Mouse (Mus musculus): ENCODE results near the gene Wnt2b. TPM values are rescaled to one million over a fixed set of nuclear protein-coding genes. Genes with fewer than 3 reads are reported as not detected.

Wnt2b gene
- total and polyA plus RNA-seq, 2 experiments from 2014 or later = 0.54 to 2.2 TPM

DNA sequence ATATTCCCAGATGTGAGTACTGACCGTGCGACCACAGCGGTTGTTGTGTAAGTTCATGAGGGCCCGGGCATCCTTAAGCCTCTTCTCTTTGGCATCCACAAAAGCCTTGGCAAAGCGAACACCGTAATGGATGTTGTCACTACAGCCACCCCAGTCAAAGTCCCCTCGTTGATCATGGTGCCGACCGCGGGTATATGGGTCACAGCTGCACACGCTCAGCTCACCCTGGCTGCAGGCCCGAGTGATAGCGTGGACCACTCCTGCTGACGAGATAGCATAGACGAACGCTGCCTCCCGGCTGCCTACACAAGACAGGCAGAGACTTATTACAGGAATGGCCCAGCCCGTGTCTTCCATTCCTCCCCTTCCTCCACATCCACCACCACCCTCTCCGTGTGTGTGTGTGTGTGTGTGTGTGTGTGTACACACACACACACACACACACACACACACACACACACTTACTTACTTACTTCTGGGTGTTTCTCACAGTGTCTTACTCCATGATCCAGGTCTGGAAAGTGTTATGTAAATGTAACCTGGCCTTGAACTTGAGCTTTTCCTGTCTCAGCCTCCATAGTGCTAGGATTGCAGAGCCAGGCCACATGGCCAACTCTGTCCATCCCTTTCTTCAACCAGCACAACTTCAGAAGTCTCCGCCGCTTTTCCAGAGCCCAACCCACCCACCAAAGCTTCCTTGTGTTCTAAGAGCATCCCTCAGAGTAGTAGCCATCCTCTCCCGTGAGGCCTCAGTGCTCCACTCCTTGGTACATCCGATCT is 8.6 kb downstream of the Wnt2b start:
- H3K27me3 ChIP-seq (ENCODE audit: insufficient read depth, low read length) = no peaks in the 10 kb centered on the region
- no peaks in the 10 kb centered on the region for H3K4me1 ChIP-seq (ENCODE audit: insufficient read depth, low read length)
- H3K4me3 ChIP-seq (ENCODE audit: low read depth, low read length) = no peak overlapping the region
- no peak overlapping the region for H3K4me2 ChIP-seq (ENCODE audit: low read depth, low read length, poor library complexity, severe bottlenecking)
- no peak for TF ChIP-seq CTCF (IDR thresholded peaks at IDR 0.05)
- peaks cover 6% of the 10 kb centered on the region for H3K36me3 ChIP-seq (ENCODE audit: insufficient read depth, low read length)
- no peaks in the 10 kb centered on the region for H3K9me3 ChIP-seq (ENCODE audit: low read length)
- no peak overlapping the region for H3K27ac ChIP-seq (ENCODE audit: low read depth, low read length)
- no peak for DNase-seq (ENCODE audit: low spot score)
- ATAC-seq (ENCODE audit: low FRiP score) = no peak
- H3K9ac ChIP-seq (replicated peaks; ENCODE audit: low read length, poor library complexity, severe bottlenecking) = no peak overlapping the region
- WGBS = 90% methylated on average over 23 of the region's 23 CpGs

DNA sequence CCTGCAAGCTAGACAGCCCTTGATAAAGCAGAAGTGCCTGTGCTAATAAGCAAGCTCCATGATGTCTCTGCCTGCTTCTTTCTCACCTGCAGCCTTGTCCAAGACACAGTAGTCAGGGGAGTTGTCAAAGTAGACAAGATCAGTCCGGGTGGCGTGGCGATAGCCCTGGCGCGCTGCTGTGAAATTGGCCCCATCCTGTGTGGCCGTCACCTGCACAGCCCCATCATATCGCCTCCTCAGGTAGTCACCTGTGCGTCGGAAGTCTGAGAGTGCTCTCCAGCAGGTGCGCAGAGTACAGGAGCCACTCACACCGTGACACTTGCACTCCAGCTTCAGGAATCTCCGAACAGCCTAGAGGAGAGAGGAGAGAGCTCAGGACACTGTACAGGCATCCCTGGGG is 10.8 kb downstream of the Wnt2b start:
- Histone ChIP-seq H3K4me3 (ENCODE audit: low read depth, low read length) (no peak overlapping the region), H3K4me1 (ENCODE audit: insufficient read depth, low read length) (no peaks in the 10 kb centered on the region), H3K36me3 (ENCODE audit: insufficient read depth, low read length) (peaks cover 17% of the 10 kb centered on the region), H3K9me3 (ENCODE audit: low read length) (no peaks in the 10 kb centered on the region), H3K4me2 (ENCODE audit: low read depth, low read length, poor library complexity, severe bottlenecking) (no peak overlapping the region), H3K27ac (ENCODE audit: low read depth, low read length) (no peak overlapping the region), H3K27me3 (ENCODE audit: insufficient read depth, low read length) (no peaks in the 10 kb centered on the region), H3K9ac (replicated peaks; ENCODE audit: low read length, poor library complexity, severe bottlenecking) (no peak overlapping the region)
- no peak for TF ChIP-seq CTCF (IDR thresholded peaks at IDR 0.05)
- ATAC-seq (ENCODE audit: low FRiP score) (no peak), DNase-seq (ENCODE audit: low spot score) (no peak)
- 92% methylated on average over 12 of the region's 12 CpGs for WGBS

DNA sequence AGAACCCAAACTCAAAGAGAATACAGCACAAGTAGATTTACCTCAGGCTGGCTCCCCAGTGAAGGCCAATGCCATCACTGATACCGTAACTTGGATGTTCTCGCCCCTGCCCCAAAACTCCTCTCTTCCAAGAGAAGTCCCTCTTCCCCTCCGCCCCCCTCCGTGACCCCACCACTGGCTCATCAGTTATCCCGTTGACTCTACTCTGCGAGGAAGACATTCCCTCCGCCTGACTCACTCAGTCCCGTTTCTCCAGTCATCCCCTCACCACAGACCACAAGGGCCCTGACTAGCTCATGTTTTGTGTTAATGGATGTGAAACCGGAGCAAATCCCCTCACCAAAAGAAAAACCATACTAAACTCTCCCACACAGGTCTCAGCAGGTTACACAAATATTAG is 16.8 kb downstream of the Wnt2b start:
- Histone ChIP-seq H3K4me1 (ENCODE audit: insufficient read depth, low read length) (no peaks in the 10 kb centered on the region), H3K27ac (ENCODE audit: low read depth, low read length) (no peak overlapping the region), H3K27me3 (ENCODE audit: insufficient read depth, low read length) (no peaks in the 10 kb centered on the region), H3K9me3 (ENCODE audit: low read length) (no peaks in the 10 kb centered on the region), H3K4me2 (ENCODE audit: low read depth, low read length, poor library complexity, severe bottlenecking) (no peak overlapping the region), H3K9ac (replicated peaks; ENCODE audit: low read length, poor library complexity, severe bottlenecking) (no peak overlapping the region), H3K4me3 (ENCODE audit: low read depth, low read length) (no peak overlapping the region), H3K36me3 (ENCODE audit: insufficient read depth, low read length) (peaks cover 17% of the 10 kb centered on the region)
- WGBS = 79% methylated on average over 9 of the region's 9 CpGs
- ATAC-seq (ENCODE audit: low FRiP score) = no peak
- TF ChIP-seq CTCF (IDR thresholded peaks at IDR 0.05) = no peak
- DNase-seq (ENCODE audit: low spot score) = no peak

DNA sequence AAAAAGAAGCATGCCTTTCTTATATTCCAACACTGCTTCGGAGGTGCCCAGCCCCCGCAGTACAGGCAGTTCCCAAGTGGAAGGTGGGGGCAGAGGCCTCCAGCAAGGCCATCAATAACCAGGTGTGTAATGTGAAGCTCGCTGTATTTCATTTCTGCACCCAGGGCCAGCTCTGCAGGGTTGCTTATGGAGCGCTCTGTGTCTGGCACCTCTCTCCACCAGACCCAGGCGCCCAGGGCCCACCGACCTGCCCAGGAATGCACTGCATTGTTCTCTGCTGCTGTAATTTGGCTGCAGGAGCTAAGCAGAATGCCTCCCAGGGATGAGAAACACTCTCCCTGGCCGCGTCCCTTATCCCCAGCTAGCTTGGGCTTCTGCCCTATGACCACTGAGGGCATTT is 18.4 kb downstream of the Wnt2b start:
- H3K27ac ChIP-seq (ENCODE audit: low read depth, low read length) = no peak overlapping the region
- H3K4me2 ChIP-seq (ENCODE audit: low read depth, low read length, poor library complexity, severe bottlenecking) = no peak overlapping the region
- 46% methylated on average over 8 of the region's 8 CpGs for WGBS
- DNase-seq (ENCODE audit: low spot score) = no peak
- no peaks in the 10 kb centered on the region for H3K4me1 ChIP-seq (ENCODE audit: insufficient read depth, low read length)
- no peaks in the 10 kb centered on the region for H3K9me3 ChIP-seq (ENCODE audit: low read length)
- TF ChIP-seq CTCF (IDR thresholded peaks at IDR 0.05) = no peak
- H3K9ac ChIP-seq (replicated peaks; ENCODE audit: low read length, poor library complexity, severe bottlenecking) = no peak overlapping the region
- no peak overlapping the region for H3K4me3 ChIP-seq (ENCODE audit: low read depth, low read length)
- peaks cover 20% of the 10 kb centered on the region for H3K36me3 ChIP-seq (ENCODE audit: insufficient read depth, low read length)
- no peak for ATAC-seq (ENCODE audit: low FRiP score)
- no peaks in the 10 kb centered on the region for H3K27me3 ChIP-seq (ENCODE audit: insufficient read depth, low read length)

DNA sequence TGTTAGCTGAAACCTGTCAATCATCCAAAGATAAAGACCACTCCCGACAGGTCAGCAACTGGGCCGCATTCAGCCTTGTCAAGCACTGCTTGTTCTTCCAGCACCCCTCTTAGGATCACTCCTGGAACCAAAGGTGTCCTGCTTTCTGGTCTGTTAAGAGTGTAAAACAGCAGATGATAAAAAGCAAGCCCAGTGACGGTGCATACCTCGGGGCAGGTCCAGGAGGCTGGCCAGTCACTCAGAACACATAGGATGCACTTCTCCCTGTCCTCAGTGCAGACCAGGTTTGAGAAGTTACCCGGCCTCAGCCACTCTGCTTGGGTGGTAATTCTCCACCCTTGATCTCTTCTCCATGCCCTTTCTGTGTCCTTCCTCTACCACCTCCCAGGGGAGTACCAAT is 19.0 kb downstream of the Wnt2b start:
- 55% methylated on average over 5 of the region's 5 CpGs for WGBS
- H3K9me3 ChIP-seq (ENCODE audit: low read length) = no peaks in the 10 kb centered on the region
- H3K4me3 ChIP-seq (ENCODE audit: low read depth, low read length) = no peak overlapping the region
- no peak overlapping the region for H3K27ac ChIP-seq (ENCODE audit: low read depth, low read length)
- no peaks in the 10 kb centered on the region for H3K4me1 ChIP-seq (ENCODE audit: insufficient read depth, low read length)
- peaks cover 20% of the 10 kb centered on the region for H3K36me3 ChIP-seq (ENCODE audit: insufficient read depth, low read length)
- no peak for ATAC-seq (ENCODE audit: low FRiP score)
- H3K4me2 ChIP-seq (ENCODE audit: low read depth, low read length, poor library complexity, severe bottlenecking) = no peak overlapping the region
- no peak for DNase-seq (ENCODE audit: low spot score)
- H3K9ac ChIP-seq (replicated peaks; ENCODE audit: low read length, poor library complexity, severe bottlenecking) = no peak overlapping the region
- no peaks in the 10 kb centered on the region for H3K27me3 ChIP-seq (ENCODE audit: insufficient read depth, low read length)
- TF ChIP-seq CTCF (IDR thresholded peaks at IDR 0.05) = no peak

DNA sequence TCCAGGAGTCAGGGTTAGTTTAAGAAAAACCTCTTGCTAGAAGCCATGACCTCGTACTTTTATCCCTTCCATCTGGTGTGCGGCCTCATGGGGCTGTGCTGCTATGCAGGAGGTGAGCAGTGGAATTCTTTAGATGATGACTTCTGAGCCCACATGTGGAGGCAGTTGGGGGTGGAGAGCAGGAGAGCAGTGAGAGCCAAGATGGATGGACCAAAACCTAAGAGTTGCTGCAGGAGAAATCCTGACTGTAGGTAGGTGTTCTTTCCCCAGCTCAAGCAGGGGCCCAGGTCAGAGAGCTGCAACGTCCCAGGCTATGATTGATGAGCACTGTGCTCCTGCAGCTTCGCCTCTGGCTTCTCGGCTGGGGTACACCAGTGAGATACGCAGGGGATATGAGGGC is 21.0 kb downstream of the Wnt2b start:
- no peak overlapping the region for H3K27ac ChIP-seq (ENCODE audit: low read depth, low read length)
- no peak overlapping the region for H3K4me2 ChIP-seq (ENCODE audit: low read depth, low read length, poor library complexity, severe bottlenecking)
- no peak for ATAC-seq (ENCODE audit: low FRiP score)
- no peak for TF ChIP-seq CTCF (IDR thresholded peaks at IDR 0.05)
- H3K27me3 ChIP-seq (ENCODE audit: insufficient read depth, low read length) = no peaks in the 10 kb centered on the region
- peaks cover 7% of the 10 kb centered on the region; the same call in 1 of the 2 replicates for H3K36me3 ChIP-seq (ENCODE audit: insufficient read depth, low read length)
- H3K9me3 ChIP-seq (ENCODE audit: low read length) = no peaks in the 10 kb centered on the region
- H3K4me3 ChIP-seq (ENCODE audit: low read depth, low read length) = no peak overlapping the region
- H3K4me1 ChIP-seq (ENCODE audit: insufficient read depth, low read length) = no peaks in the 10 kb centered on the region
- DNase-seq (ENCODE audit: low spot score) = no peak
- 61% methylated on average over 6 of the region's 6 CpGs for WGBS
- H3K9ac ChIP-seq (replicated peaks; ENCODE audit: low read length, poor library complexity, severe bottlenecking) = no peak overlapping the region

Measured in midbrain, postnatal 0 days (tissue).